In the genomic region with DNA sequence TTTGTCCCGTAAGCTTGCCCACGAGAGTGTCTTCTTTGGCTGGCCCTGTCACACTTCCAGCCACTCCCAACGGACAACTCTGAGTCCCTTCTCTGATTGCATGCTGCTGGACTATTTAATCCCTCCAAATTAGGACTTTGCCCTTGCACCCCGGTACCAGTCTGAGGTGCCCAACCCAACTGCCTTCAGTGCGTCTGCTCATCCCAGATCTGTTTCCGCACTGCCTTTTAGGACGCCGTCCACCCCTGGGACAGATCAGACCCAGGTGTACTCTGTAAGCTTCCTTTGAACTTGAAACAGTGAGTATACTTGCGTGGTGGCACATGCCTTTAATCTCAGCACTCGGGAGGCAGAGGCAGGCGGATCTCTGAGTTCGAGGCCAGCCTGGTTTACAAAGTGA, we compare ENCODE assay signal across 8 mouse cellular contexts. TPM values are rescaled to one million over a fixed set of nuclear protein-coding genes. Genes with fewer than 3 reads are reported as not detected.
DNase-seq lines count a peak whose midpoint lies in the region; ATAC-seq and TF ChIP-seq lines count a peak whose summit lies in the region.

No protein-coding gene starts in this region.

- no peak overlapping the region for H3K27ac ChIP-seq in heart, embryonic 12.5 days (ENCODE audit: poor library complexity, severe bottlenecking)
- no peak overlapping the region for H3K27ac ChIP-seq in bone marrow macrophage, adult 2 months (ENCODE audit: insufficient read depth, low read depth, low read length)
- peak overlapping the region; percentile 97 for H3K27ac ChIP-seq in hindbrain, embryonic 10.5 days
- H3K27ac ChIP-seq in midbrain, embryonic 10.5 days (replicated peaks), result peak overlapping the region; percentile 97

- H3K27me3 ChIP-seq in heart, embryonic 12.5 days (replicated peaks), result no peaks in the 10 kb centered on the region
- no peaks in the 10 kb centered on the region for H3K27me3 ChIP-seq in hindbrain, embryonic 10.5 days (ENCODE audit: insufficient read depth, poor library complexity, severe bottlenecking)
- H3K27me3 ChIP-seq in midbrain, embryonic 10.5 days (ENCODE audit: low read depth, poor library complexity, severe bottlenecking), result no peaks in the 10 kb centered on the region

- H3K36me3 ChIP-seq in heart, embryonic 12.5 days, result no peaks in the 10 kb centered on the region
- no peaks in the 10 kb centered on the region for H3K36me3 ChIP-seq in hindbrain, embryonic 10.5 days
- H3K36me3 ChIP-seq in midbrain, embryonic 10.5 days, result no peaks in the 10 kb centered on the region

- no peak for TF ChIP-seq CTCF in bone marrow macrophage, adult 2 months (IDR thresholded peaks at IDR 0.05; ENCODE audit: low read depth, low read length)

- DNase-seq in heart, adult 9 months (ENCODE audit: low spot score in 2 of 2), result no peak
- no peak for DNase-seq in hindbrain, embryonic 10.5 days (ENCODE audit: low spot score)
- no peak for DNase-seq in midbrain, embryonic 10.5 days (ENCODE audit: low spot score)
- DNase-seq in layer of hippocampus, adult 18-20 months (ENCODE audit: low spot score in 2 of 2), result no peak
- DNase-seq in gastrocnemius, postnatal 4 days (ENCODE audit: low spot score in 2 of 2), result no peak

- peak overlapping the region; percentile 88 for H3K4me2 ChIP-seq in heart, embryonic 12.5 days

- no peak overlapping the region for H3K9ac ChIP-seq in heart, embryonic 12.5 days

- no peak for ATAC-seq in heart, embryonic 12.5 days (ENCODE audit: insufficient number of reproducible peaks, low FRiP score)
- no peak for ATAC-seq in inflammation-experienced regulatory T-cells, adult 6 months

- peak overlapping the region; percentile 100; the same call in 1 of the 2 replicates for H3K4me3 ChIP-seq in heart, embryonic 12.5 days
- H3K4me3 ChIP-seq in bone marrow macrophage, adult 2 months (ENCODE audit: insufficient read depth, low read length), result peak overlapping the region; percentile 94
- H3K4me3 ChIP-seq in hindbrain, embryonic 10.5 days, result peak overlapping the region; percentile 96
- peak overlapping the region; percentile 98 for H3K4me3 ChIP-seq in midbrain, embryonic 10.5 days

- 70% methylated on average over 12 of the region's 12 CpGs for WGBS in heart, embryonic 12.5 days
- WGBS in hindbrain, embryonic 10.5 days, result 80% methylated on average over 12 of the region's 12 CpGs
- 77% methylated on average over 12 of the region's 12 CpGs for WGBS in midbrain, embryonic 10.5 days

- no peaks in the 10 kb centered on the region for H3K9me3 ChIP-seq in heart, embryonic 12.5 days (replicated peaks)
- no peaks in the 10 kb centered on the region for H3K9me3 ChIP-seq in hindbrain, embryonic 10.5 days
- no peaks in the 10 kb centered on the region for H3K9me3 ChIP-seq in midbrain, embryonic 10.5 days (replicated peaks)

- TF ChIP-seq POLR2A in bone marrow macrophage, adult 2 months (IDR thresholded peaks at IDR 0.05; ENCODE audit: borderline replicate concordance, low read depth, low read length), result no peak

- H3K4me1 ChIP-seq in heart, embryonic 12.5 days (replicated peaks), result peaks cover 27% of the 10 kb centered on the region
- peaks cover 12% of the 10 kb centered on the region for H3K4me1 ChIP-seq in bone marrow macrophage, adult 2 months (ENCODE audit: control insufficient read depth, insufficient read depth, low read length)
- peaks cover 47% of the 10 kb centered on the region for H3K4me1 ChIP-seq in hindbrain, embryonic 10.5 days (replicated peaks)
- H3K4me1 ChIP-seq in midbrain, embryonic 10.5 days, result peaks cover 37% of the 10 kb centered on the region

RNA-seq across cellular contexts. Expression of a gene that starts 1.3 kb away (rescaled TPM):
- polyA plus RNA-seq in heart, embryonic 12.5 days (2016; fragmentation: Nextera tagmentation; extraction: Ambion mirVana), result 33.5 and 38.2 TPM in 2 replicates
- polyA plus RNA-seq in bone marrow macrophage, adult 2 months (2012; ENCODE audit: insufficient read depth, insufficient read length, missing spikeins), result 32.5 and 41.6 TPM in 2 replicates
- 32.6 and 34.7 TPM in 2 replicates for polyA plus RNA-seq in hindbrain, embryonic 10.5 days (2016; fragmentation: Nextera tagmentation; extraction: Ambion mirVana)
- polyA plus RNA-seq in midbrain, embryonic 10.5 days (2016; fragmentation: Nextera tagmentation; extraction: Ambion mirVana), result 31.4 and 32.0 TPM in 2 replicates
- 100 to 1,000 TPM; 119 to 124 TPM for total RNA-seq in layer of hippocampus, adult 18-20 months (2021)
- total RNA-seq in gastrocnemius, postnatal 4 days (2021), result 10 to 100 TPM; 69.1 to 74.5 TPM
- 1 to 10 TPM in 1 of 3 experiments, under 1 TPM in 2; 0.19 to 1.3 (median 0.67) TPM for polyA plus RNA-seq in inflammation-experienced regulatory T-cells, adult 6 months (2017; shearing (Covaris generic))

RNA-seq across cellular contexts. Expression of a gene that starts 27.8 kb away (rescaled TPM):
- 0.31 TPM in 1 of 2 replicates, not detected in the other for polyA plus RNA-seq in heart, embryonic 12.5 days (2016; fragmentation: Nextera tagmentation; extraction: Ambion mirVana)
- polyA plus RNA-seq in bone marrow macrophage, adult 2 months (2012; ENCODE audit: insufficient read depth, insufficient read length, missing spikeins), result not detected in 2 replicates
- polyA plus RNA-seq in hindbrain, embryonic 10.5 days (2016; fragmentation: Nextera tagmentation; extraction: Ambion mirVana), result 0.25 TPM in 1 of 2 replicates, not detected in the other
- not detected in 2 replicates for polyA plus RNA-seq in midbrain, embryonic 10.5 days (2016; fragmentation: Nextera tagmentation; extraction: Ambion mirVana)
- total RNA-seq in layer of hippocampus, adult 18-20 months (2021), result 1 to 10 TPM in 1 of 2 experiments, under 1 TPM in 1; 0.53 to 1.2 TPM
- total RNA-seq in gastrocnemius, postnatal 4 days (2021), result under 1 TPM in 1 of 2 experiments, not detected in 1; 0.59 TPM
- polyA plus RNA-seq in inflammation-experienced regulatory T-cells, adult 6 months (2017; shearing (Covaris generic)), result 1 to 10 TPM in 1 of 3 experiments, not detected in 2; 3.5 TPM

RNA-seq across cellular contexts. Expression of a gene that starts 38.0 kb away (rescaled TPM):
- 8.5 and 10.1 TPM in 2 replicates for polyA plus RNA-seq in heart, embryonic 12.5 days (2016; fragmentation: Nextera tagmentation; extraction: Ambion mirVana)
- 7.8 and 8.0 TPM in 2 replicates for polyA plus RNA-seq in bone marrow macrophage, adult 2 months (2012; ENCODE audit: insufficient read depth, insufficient read length, missing spikeins)
- polyA plus RNA-seq in hindbrain, embryonic 10.5 days (2016; fragmentation: Nextera tagmentation; extraction: Ambion mirVana), result 4.7 and 5.4 TPM in 2 replicates
- polyA plus RNA-seq in midbrain, embryonic 10.5 days (2016; fragmentation: Nextera tagmentation; extraction: Ambion mirVana), result 3.7 and 4.3 TPM in 2 replicates
- total RNA-seq in layer of hippocampus, adult 18-20 months (2021), result 1 to 10 TPM; 6.1 to 7.1 TPM
- 1 to 10 TPM; 5.0 to 6.1 TPM for total RNA-seq in gastrocnemius, postnatal 4 days (2021)
- not detected for polyA plus RNA-seq in inflammation-experienced regulatory T-cells, adult 6 months (2017; shearing (Covaris generic))

Comparison
In these comparisons a context has a peak if more than half of its experiments do, and no peak if none do; other contexts are left out.
1. H3K27ac ChIP-seq: peak in hindbrain, embryonic 10.5 days (single experiment) and midbrain, embryonic 10.5 days (single experiment); none in heart, embryonic 12.5 days (single experiment) and bone marrow macrophage, adult 2 months (single experiment).
2. RNA of a gene that starts 1.3 kb away (polyA plus RNA-seq): 32.5 to 41.6 TPM in bone marrow macrophage, adult 2 months, 32.6 to 34.7 TPM in hindbrain, embryonic 10.5 days, 33.5 to 38.2 TPM in heart, embryonic 12.5 days and 31.4 to 32.0 TPM in midbrain, embryonic 10.5 days; 0.19 to 1.3 TPM in inflammation-experienced regulatory T-cells, adult 6 months; every median in the first group is over 10 times any median in the second.
3. Peak in every context shown above with its lines, with median percentiles within 50 percentile points of each other: H3K4me3 ChIP-seq.